Mouse (Mus musculus) ovary, postnatal 10 days (tissue): ENCODE data around the gene Gtf2e1.

Experiments
- DNase-seq: peaks from one replicate; pipeline ENCODE4 v3.0.0; 2022; ENCODE audit warnings: low spot score

Gene Gtf2e1

DNA sequence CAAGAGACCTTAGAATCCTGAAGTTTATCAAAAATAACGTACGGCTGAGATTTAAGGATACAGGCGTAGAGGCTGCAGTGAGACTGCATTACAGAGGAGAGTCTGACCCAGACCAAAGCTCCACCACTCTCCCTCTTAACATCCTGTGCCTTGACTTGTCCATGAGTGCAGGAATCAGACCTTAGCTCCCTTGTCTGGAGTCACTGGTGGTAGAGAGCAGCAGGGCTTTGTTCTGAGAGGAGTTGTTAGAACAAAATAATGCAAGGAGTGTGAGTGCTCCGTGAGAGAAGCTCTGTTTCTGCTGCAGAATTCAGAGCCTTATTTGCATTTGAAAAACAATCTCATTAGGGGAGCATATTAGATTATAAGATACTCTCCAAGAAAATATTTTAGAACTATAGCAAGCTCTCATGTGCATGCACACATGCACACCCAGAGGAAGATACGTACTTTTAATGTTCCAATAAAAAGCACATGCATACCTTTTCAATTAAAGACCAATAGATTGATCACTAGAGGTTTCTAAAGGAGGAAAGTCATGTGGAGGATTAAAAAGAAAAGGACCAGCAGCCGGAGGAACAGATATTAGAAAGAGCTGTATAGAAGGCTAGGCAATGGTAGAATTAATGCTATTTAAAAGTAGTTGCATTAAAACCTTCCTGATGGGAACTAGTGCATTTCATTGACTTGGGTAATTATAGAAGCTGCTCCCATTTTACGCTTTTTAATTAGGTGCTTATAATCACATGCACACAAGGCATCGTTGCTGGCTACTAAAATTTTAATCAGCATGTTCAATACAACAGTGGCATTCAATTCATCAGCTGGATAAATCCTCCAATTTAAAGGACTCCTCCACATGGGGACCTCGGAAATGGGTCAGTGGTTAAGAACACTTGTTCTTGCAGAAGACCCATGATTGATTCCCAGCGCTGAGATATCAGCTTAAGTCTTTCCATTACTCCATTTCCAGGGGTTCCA is 61.0 kb downstream of the Gtf2e1 start:
- no peak for DNase-seq

DNA sequence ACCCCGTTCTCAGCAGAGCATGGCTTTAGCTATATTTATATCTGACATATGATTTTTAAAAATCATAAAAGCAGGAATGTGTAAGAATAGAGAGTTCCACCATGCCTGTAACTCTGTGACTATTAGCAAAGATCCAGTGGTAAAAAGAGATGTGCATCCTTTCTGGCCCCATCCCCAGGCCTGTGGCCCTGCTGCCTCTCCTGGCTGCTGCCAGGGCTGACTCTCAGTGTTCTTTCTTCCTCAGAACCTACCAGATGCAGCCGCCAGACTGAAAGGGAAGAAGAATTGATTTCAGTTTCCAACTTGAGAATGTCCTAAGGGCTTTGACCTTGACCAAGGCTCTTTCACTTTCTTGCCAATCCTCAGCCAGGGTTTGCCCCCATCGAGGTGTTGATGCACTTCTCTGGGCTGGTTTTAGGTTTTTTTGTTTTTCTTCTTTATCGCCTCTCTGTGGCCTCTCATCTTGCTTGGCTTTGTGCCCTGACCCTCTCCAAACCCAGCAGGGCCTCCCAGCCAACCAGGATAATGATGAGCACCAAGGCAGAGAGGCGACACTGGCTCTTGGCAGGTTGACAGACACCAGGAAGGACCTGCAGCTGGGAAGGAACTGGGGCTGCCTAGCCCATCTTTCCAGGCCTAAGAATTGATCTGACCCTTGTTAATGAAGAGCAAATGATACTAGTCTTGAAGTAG is 66.8 kb downstream of the Gtf2e1 start:
- no peak for DNase-seq

DNA sequence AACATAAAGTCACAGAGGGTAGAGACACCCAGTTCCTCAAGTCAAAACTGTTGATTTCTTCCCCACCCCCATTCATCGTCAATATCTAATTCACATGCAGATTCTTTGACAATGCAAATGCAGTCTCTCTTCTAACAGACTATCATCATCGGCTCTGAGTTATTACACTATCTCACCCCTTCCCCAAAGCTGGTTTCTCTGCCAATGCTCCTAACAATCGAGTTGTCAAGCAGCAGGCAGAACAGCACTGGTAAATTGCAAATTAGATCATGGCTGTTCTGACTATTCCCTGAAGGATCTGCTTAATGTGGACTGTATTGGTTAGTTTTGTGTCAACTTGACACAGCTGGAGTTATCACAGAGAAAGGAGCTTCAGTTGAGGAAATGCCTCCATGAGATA is 70.0 kb downstream of the Gtf2e1 start:
- DNase-seq, result no peak

DNA sequence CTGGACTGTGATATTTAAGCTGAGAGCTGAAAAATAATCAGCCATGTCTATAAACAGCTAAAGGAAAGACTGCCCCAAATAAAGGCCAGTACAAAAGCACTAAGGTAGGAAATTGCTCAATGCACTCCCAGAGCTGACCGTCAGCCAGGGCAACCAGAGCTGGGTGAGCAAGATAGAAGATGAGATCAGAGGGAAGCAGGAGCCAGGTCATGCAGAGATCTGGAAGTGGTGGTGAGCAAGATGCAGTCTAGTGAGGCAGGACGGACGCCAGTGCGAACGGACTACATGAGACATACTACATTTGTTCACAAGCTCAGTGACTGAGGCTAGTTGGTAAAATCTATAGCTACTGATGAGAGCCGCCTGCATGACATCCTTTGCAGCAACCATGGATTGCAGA is 75.6 kb downstream of the Gtf2e1 start:
- no peak for DNase-seq

DNA sequence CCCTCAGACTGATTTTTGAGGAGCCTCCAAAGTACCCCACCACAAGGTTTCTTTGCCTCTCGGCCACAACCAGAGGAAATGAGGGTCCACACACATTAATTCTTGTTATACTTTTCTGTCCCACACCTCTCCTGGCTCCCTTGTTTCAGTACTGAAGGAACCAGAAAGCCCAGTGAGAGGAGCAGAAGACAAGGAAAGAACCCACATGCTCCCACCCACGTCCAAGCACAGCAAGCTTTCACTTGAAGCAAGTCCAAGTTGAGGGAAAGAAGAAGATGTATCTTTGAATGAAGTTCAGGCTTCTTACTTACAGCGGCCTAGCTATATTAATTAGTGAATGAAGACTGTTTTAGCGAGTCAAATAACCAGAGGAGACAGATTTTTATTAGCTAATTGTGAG is 76.7 kb downstream of the Gtf2e1 start:
- DNase-seq, result no peak

DNA sequence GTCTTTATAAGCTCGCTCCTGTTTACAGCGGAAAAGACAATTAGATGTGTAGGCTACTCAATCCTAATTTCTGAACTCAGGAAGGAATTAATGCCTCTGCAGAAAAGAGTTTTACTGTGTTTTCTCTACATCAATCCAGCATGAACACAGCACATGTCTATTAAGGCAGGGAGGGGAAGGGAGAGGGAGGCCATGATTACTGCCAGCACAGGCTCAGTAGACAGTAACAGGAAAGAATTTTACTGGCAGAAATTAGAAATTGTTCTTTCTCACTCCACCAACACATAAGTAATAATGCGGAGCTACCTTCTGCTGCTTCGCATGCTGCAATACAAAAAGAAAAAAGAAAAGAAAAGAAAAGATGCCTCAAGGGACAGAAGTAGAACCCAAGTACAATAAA is 78.0 kb downstream of the Gtf2e1 start:
- no peak for DNase-seq
